Comparison of ENCODE assay signal across 8 mouse cellular contexts in genomic region chr3:95675301-95676092, GRCm38 (mm10). TPM values are rescaled to one million over a fixed set of nuclear protein-coding genes. Genes with fewer than 3 reads are reported as not detected.
DNase-seq lines count a peak whose midpoint lies in the region; ATAC-seq and TF ChIP-seq lines count a peak whose summit lies in the region.

No protein-coding gene starts in this region.

- peak; percentile 49 for TF ChIP-seq CTCF in C2C12 (IDR thresholded peaks at IDR 0.05; ENCODE audit: control insufficient read depth, insufficient read depth, insufficient read length)
- TF ChIP-seq CTCF in liver, embryonic 14.5 days (IDR thresholded peaks at IDR 0.05; ENCODE audit: low read depth) = peak; percentile 96

- DNase-seq in adrenal gland, postnatal 36 days = peak; percentile 85 to 90
- DNase-seq in embryonic facial prominence, embryonic 14.5 days (ENCODE audit: low spot score) = peak; percentile 87
- DNase-seq in liver, embryonic 14.5 days (ENCODE audit: low read depth in 3 of 3, low spot score in 3 of 3) = peak; percentile 72 to 78 (median 75)
- DNase-seq in natural killer cell, adult 2 months (ENCODE audit: low spot score in 2 of 2) = peak; percentile 61 to 68

- H3K27me3 ChIP-seq in C2C12 (ENCODE audit: control insufficient read depth, insufficient read depth, insufficient read length) = no peaks in the 10 kb centered on the region
- H3K27me3 ChIP-seq in embryonic facial prominence, embryonic 14.5 days (replicated peaks; ENCODE audit: control insufficient read depth, insufficient read depth, low read length) = no peaks in the 10 kb centered on the region
- no peaks in the 10 kb centered on the region for H3K27me3 ChIP-seq in heart, embryonic 11.5 days (ENCODE audit: control insufficient read depth, insufficient read depth, low read length)
- no peaks in the 10 kb centered on the region for H3K27me3 ChIP-seq in kidney, embryonic 14.5 days (ENCODE audit: control insufficient read depth, insufficient read depth, low read length)
- no peaks in the 10 kb centered on the region for H3K27me3 ChIP-seq in liver, embryonic 14.5 days (ENCODE audit: control insufficient read depth, insufficient read depth, low read length)
- H3K27me3 ChIP-seq in stomach, embryonic 15.5 days (replicated peaks) = no peaks in the 10 kb centered on the region

- peaks cover 31% of the 10 kb centered on the region for H3K4me1 ChIP-seq in embryonic facial prominence, embryonic 14.5 days (ENCODE audit: control insufficient read depth, insufficient read depth, low read length)
- peaks cover 58% of the 10 kb centered on the region for H3K4me1 ChIP-seq in heart, embryonic 11.5 days (ENCODE audit: control insufficient read depth, insufficient read depth, low read length)
- H3K4me1 ChIP-seq in kidney, embryonic 14.5 days (ENCODE audit: control insufficient read depth, insufficient read depth, low read length) = peaks cover 44% of the 10 kb centered on the region
- peaks cover 41 to 53% of the 10 kb centered on the region in 2 experiments for H3K4me1 ChIP-seq in liver, embryonic 14.5 days (replicated peaks; ENCODE audit: control insufficient read depth in 2 of 2, insufficient read depth in 2 of 2, low read length in 1 of 2)
- peaks cover 58% of the 10 kb centered on the region for H3K4me1 ChIP-seq in stomach, embryonic 15.5 days

- 16% methylated on average over 8 of the region's 8 CpGs for WGBS in embryonic facial prominence, embryonic 14.5 days
- WGBS in heart, embryonic 11.5 days (ENCODE audit: insufficient replicate concordance) = 6% methylated on average over 7 of the region's 8 CpGs
- WGBS in kidney, embryonic 14.5 days = 16% methylated on average over 8 of the region's 8 CpGs
- 20% methylated on average over 8 of the region's 8 CpGs for WGBS in liver, embryonic 14.5 days (ENCODE audit: insufficient replicate concordance)
- 11% methylated on average over 8 of the region's 8 CpGs for WGBS in stomach, embryonic 15.5 days

- peak overlapping the region; percentile 40 for H3K9ac ChIP-seq in embryonic facial prominence, embryonic 14.5 days (ENCODE audit: low read depth, low read length)
- peak overlapping the region; percentile 63 for H3K9ac ChIP-seq in heart, embryonic 11.5 days (ENCODE audit: low read depth, low read length)
- H3K9ac ChIP-seq in kidney, embryonic 14.5 days (ENCODE audit: low read depth, low read length) = peak overlapping the region; percentile 31
- peak overlapping the region; percentile 94 for H3K9ac ChIP-seq in liver, embryonic 14.5 days (replicated peaks)
- no peak overlapping the region for H3K9ac ChIP-seq in stomach, embryonic 15.5 days

- H3K79me2 ChIP-seq in C2C12 (ENCODE audit: control insufficient read depth, insufficient read depth) = peaks cover 63% of the 10 kb centered on the region

- peaks cover 26% of the 10 kb centered on the region for H3K79me3 ChIP-seq in C2C12 (ENCODE audit: low read depth)

- ATAC-seq in embryonic facial prominence, embryonic 14.5 days (ENCODE audit: low read depth) = peak; percentile 27
- peak; percentile 25; the same call in 1 of the 2 replicates for ATAC-seq in heart, embryonic 11.5 days (replicated peaks; ENCODE audit: insufficient number of reproducible peaks, low FRiP score, low TSS enrichment)
- peak; percentile 38 for ATAC-seq in kidney, embryonic 14.5 days (ENCODE audit: low FRiP score, low TSS enrichment)
- peak; percentile 29 for ATAC-seq in liver, embryonic 14.5 days (ENCODE audit: insufficient read depth)
- peak; percentile 28; the same call in 1 of the 2 replicates for ATAC-seq in stomach, embryonic 15.5 days (ENCODE audit: insufficient read depth, low FRiP score, low read depth)

- peak overlapping the region; percentile 30 for H3K4me2 ChIP-seq in embryonic facial prominence, embryonic 14.5 days (ENCODE audit: low read depth, low read length)
- peak overlapping the region; percentile 64 for H3K4me2 ChIP-seq in heart, embryonic 11.5 days
- H3K4me2 ChIP-seq in kidney, embryonic 14.5 days (replicated peaks; ENCODE audit: low read depth, low read length) = peak overlapping the region; percentile 17
- peak overlapping the region; percentile 73 for H3K4me2 ChIP-seq in liver, embryonic 14.5 days (ENCODE audit: low read depth)
- H3K4me2 ChIP-seq in stomach, embryonic 15.5 days = peak overlapping the region; percentile 46

- no peak overlapping the region for H3K4me3 ChIP-seq in C2C12 (ENCODE audit: insufficient read depth, poor library complexity, severe bottlenecking)
- H3K4me3 ChIP-seq in embryonic facial prominence, embryonic 14.5 days (ENCODE audit: low read depth, low read length) = no peak overlapping the region
- H3K4me3 ChIP-seq in heart, embryonic 11.5 days (ENCODE audit: low read depth, low read length) = peak overlapping the region; percentile 5; the same call in 1 of the 2 replicates
- no peak overlapping the region for H3K4me3 ChIP-seq in kidney, embryonic 14.5 days (ENCODE audit: low read length)
- peak overlapping the region in 1 of 2 experiments; percentile 41; a peak in 2 of 4 replicates for H3K4me3 ChIP-seq in liver, embryonic 14.5 days (ENCODE audit: insufficient read depth in 1 of 2, low read depth in 2 of 2, low read length in 2 of 2)
- H3K4me3 ChIP-seq in stomach, embryonic 15.5 days (replicated peaks) = no peak overlapping the region; the same call in 1 of the 2 replicates

- TF ChIP-seq EP300 in liver, embryonic 14.5 days (IDR thresholded peaks at IDR 0.05; ENCODE audit: low read depth) = no peak

- H3K36me3 ChIP-seq in C2C12 (ENCODE audit: control insufficient read depth, insufficient read depth) = peaks cover 18% of the 10 kb centered on the region
- H3K36me3 ChIP-seq in embryonic facial prominence, embryonic 14.5 days (ENCODE audit: control insufficient read depth, insufficient read depth, low read length) = peaks cover 4% of the 10 kb centered on the region; the same call in 1 of the 2 replicates
- 0 out of 2 replicates have a peak, but pooled peaks cover 3% of the 10 kb centered on the region for H3K36me3 ChIP-seq in heart, embryonic 11.5 days (ENCODE audit: control insufficient read depth, insufficient read depth, low read length)
- H3K36me3 ChIP-seq in kidney, embryonic 14.5 days (ENCODE audit: control insufficient read depth, insufficient read depth, low read length) = peaks cover 4% of the 10 kb centered on the region; the same call in 1 of the 2 replicates
- 0 out of 2 replicates have a peak, but pooled peaks cover 3% of the 10 kb centered on the region for H3K36me3 ChIP-seq in liver, embryonic 14.5 days (replicated peaks; ENCODE audit: control insufficient read depth, insufficient read depth, low read depth)
- H3K36me3 ChIP-seq in stomach, embryonic 15.5 days = no peaks in the 10 kb centered on the region

- peak overlapping the region; percentile 94 for H3K27ac ChIP-seq in embryonic facial prominence, embryonic 14.5 days (replicated peaks; ENCODE audit: low read depth, low read length)
- peak overlapping the region; percentile 94 for H3K27ac ChIP-seq in heart, embryonic 11.5 days (ENCODE audit: low read depth, low read length)
- H3K27ac ChIP-seq in kidney, embryonic 14.5 days (ENCODE audit: low read depth, low read length) = peak overlapping the region; percentile 93
- peak overlapping the region; percentile 99 for H3K27ac ChIP-seq in liver, embryonic 14.5 days
- H3K27ac ChIP-seq in stomach, embryonic 15.5 days = peak overlapping the region; percentile 98

- peak overlapping the region; percentile 48 for H3ac ChIP-seq in C2C12 (ENCODE audit: control insufficient read depth, insufficient read length, low read depth)

- no peaks in the 10 kb centered on the region for H3K9me3 ChIP-seq in embryonic facial prominence, embryonic 14.5 days (ENCODE audit: control insufficient read depth, low read length)
- H3K9me3 ChIP-seq in heart, embryonic 11.5 days (replicated peaks; ENCODE audit: control insufficient read depth, low read length) = no peaks in the 10 kb centered on the region
- H3K9me3 ChIP-seq in kidney, embryonic 14.5 days (ENCODE audit: control insufficient read depth, low read length) = no peaks in the 10 kb centered on the region
- H3K9me3 ChIP-seq in liver, embryonic 14.5 days (ENCODE audit: control insufficient read depth, low read length) = no peaks in the 10 kb centered on the region
- H3K9me3 ChIP-seq in stomach, embryonic 15.5 days = no peaks in the 10 kb centered on the region

RNA-seq across cellular contexts. Expression of gene Adamtsl4, which starts 12.2 kb away (rescaled TPM):
- 3.1 TPM for polyA plus RNA-seq in C2C12 (2012; fragmentation: generic; extraction: Trizol)
- total RNA-seq in adrenal gland, postnatal 36 days (2021) = 10 to 100 TPM in 1 of 2 experiments, 1 to 10 TPM in 1; 6.5 to 11.1 TPM
- polyA plus RNA-seq in embryonic facial prominence, embryonic 14.5 days (2014; fragmentation: Nextera tagmentation; extraction: Ambion mirVana) = 2.8 and 3.8 TPM in 2 replicates
- polyA plus RNA-seq in heart, embryonic 11.5 days (2014; fragmentation: Nextera tagmentation; extraction: Ambion mirVana) = 3.5 and 5.1 TPM in 2 replicates
- 2.0 and 3.7 TPM in 2 replicates for polyA plus RNA-seq in kidney, embryonic 14.5 days (2014; fragmentation: Nextera tagmentation; extraction: Ambion mirVana)
- 0.12 and 0.43 TPM in 2 replicates for polyA plus RNA-seq in liver, embryonic 14.5 days (2012; rRNA removed)
- 0.17 and 0.47 TPM in 2 replicates for polyA plus RNA-seq in liver, embryonic 14.5 days (2014; fragmentation: Nextera tagmentation; extraction: Ambion mirVana)
- polyA plus RNA-seq in stomach, embryonic 15.5 days (2015; fragmentation: Nextera tagmentation; extraction: Ambion mirVana) = 3.8 and 7.3 TPM in 2 replicates

RNA-seq across cellular contexts. Expression of gene Mcl1, which starts 16.9 kb away (rescaled TPM):
- polyA plus RNA-seq in C2C12 (2012; fragmentation: generic; extraction: Trizol) = 46.4 TPM
- 100 to 1,000 TPM; 199 to 227 TPM for total RNA-seq in adrenal gland, postnatal 36 days (2021)
- 62.0 and 65.8 TPM in 2 replicates for polyA plus RNA-seq in embryonic facial prominence, embryonic 14.5 days (2014; fragmentation: Nextera tagmentation; extraction: Ambion mirVana)
- 46.3 and 49.8 TPM in 2 replicates for polyA plus RNA-seq in heart, embryonic 11.5 days (2014; fragmentation: Nextera tagmentation; extraction: Ambion mirVana)
- 47.4 and 76.1 TPM in 2 replicates for polyA plus RNA-seq in kidney, embryonic 14.5 days (2014; fragmentation: Nextera tagmentation; extraction: Ambion mirVana)
- 26.6 and 34.6 TPM in 2 replicates for polyA plus RNA-seq in liver, embryonic 14.5 days (2012; rRNA removed)
- 39.2 and 45.0 TPM in 2 replicates for polyA plus RNA-seq in liver, embryonic 14.5 days (2014; fragmentation: Nextera tagmentation; extraction: Ambion mirVana)
- polyA plus RNA-seq in stomach, embryonic 15.5 days (2015; fragmentation: Nextera tagmentation; extraction: Ambion mirVana) = 54.1 and 57.7 TPM in 2 replicates

RNA-seq across cellular contexts. Expression of gene Ensa, which starts 50.7 kb away (rescaled TPM):
- 42.0 TPM for polyA plus RNA-seq in C2C12 (2012; fragmentation: generic; extraction: Trizol)
- 100 to 1,000 TPM in 1 of 2 experiments, 10 to 100 TPM in 1; 83.6 to 107 TPM for total RNA-seq in adrenal gland, postnatal 36 days (2021)
- polyA plus RNA-seq in embryonic facial prominence, embryonic 14.5 days (2014; fragmentation: Nextera tagmentation; extraction: Ambion mirVana) = 59.8 and 66.9 TPM in 2 replicates
- polyA plus RNA-seq in heart, embryonic 11.5 days (2014; fragmentation: Nextera tagmentation; extraction: Ambion mirVana) = 52.7 and 55.4 TPM in 2 replicates
- polyA plus RNA-seq in kidney, embryonic 14.5 days (2014; fragmentation: Nextera tagmentation; extraction: Ambion mirVana) = 64.0 and 66.9 TPM in 2 replicates
- 10.2 and 14.9 TPM in 2 replicates for polyA plus RNA-seq in liver, embryonic 14.5 days (2012; rRNA removed)
- 26.8 and 27.1 TPM in 2 replicates for polyA plus RNA-seq in liver, embryonic 14.5 days (2014; fragmentation: Nextera tagmentation; extraction: Ambion mirVana)
- polyA plus RNA-seq in stomach, embryonic 15.5 days (2015; fragmentation: Nextera tagmentation; extraction: Ambion mirVana) = 65.6 and 71.0 TPM in 2 replicates

Comparison
In these comparisons a context has a peak if more than half of its experiments do, and no peak if none do; other contexts are left out.
1. H3K4me2 ChIP-seq: peak in every context shown above with its lines; median percentile 73 in liver, embryonic 14.5 days; 64 in heart, embryonic 11.5 days; 46 in stomach, embryonic 15.5 days; 30 in embryonic facial prominence, embryonic 14.5 days; 17 in kidney, embryonic 14.5 days.